Mouse (Mus musculus): ENCODE results near the gene Tmem234. TPM values are rescaled to one million over a fixed set of nuclear protein-coding genes. Genes with fewer than 3 reads are reported as not detected.

Gene Tmem234
- total RNA-seq, 1 experiment from 2014 or later, result 164 TPM

- peak; percentile 90 for ATAC-seq (ENCODE audit: extremely low read depth, insufficient number of reproducible peaks, low FRiP score, poor library complexity, severe bottlenecking)
These were observed 18.6 kb downstream of the Tmem234 start, which contains the start of gene Iqcc for GRCm38 (mm10) chr4:129618786-129619691. Iqcc (minus strand) TSS chr4:129619099.

DNA sequence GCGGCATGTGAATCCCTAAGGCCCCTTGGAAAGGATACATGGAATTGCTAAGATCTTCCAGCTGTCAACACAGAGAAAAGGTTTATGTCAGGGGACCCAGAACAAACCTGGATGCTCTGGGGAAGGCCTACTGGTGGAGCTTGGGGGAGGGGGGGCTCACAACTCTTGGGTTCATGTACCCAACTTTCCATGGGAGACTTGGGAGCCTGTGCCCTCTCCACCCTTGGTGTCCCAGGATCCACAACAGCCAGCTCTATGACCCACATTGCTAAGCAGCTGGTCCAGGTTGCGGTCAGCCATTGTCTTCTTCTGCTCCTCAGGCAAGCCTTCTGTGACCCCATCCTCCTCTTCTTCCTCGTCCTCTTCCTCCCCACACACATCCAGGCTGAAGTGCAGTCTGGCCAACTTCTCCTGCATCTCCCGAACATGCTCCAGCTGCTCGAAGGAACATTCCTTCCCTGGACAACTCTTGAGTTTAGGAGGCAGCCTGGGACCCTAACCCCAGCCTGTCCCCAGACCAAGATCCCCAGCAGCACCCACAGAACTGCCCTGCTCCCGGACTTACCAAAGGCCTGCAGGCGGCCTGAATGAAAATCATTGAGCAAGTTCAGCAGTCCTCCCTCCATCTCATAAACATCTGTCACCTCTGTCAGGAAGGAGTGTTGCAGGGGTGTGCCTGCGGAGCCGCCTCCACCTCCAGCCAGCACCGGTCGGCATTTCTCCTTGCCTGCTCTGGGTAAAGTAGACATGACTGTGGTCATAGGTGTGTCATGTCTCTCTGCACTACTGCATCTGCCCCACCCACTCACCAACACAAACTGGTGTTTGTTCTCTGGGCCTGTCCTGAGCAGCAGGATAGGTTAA lies 20.2 kb downstream of the Tmem234 start:
- no peak for ATAC-seq (ENCODE audit: extremely low read depth, insufficient number of reproducible peaks, low FRiP score, poor library complexity, severe bottlenecking)

- no peak for ATAC-seq (ENCODE audit: extremely low read depth, insufficient number of reproducible peaks, low FRiP score, poor library complexity, severe bottlenecking)
These were observed 20.9 kb downstream of the Tmem234 start for GRCm38 (mm10) chr4:129621283-129621841.

GRCm38 (mm10) chr4:129622120-129622802 lies 21.8 kb downstream of the Tmem234 start:
- ATAC-seq (ENCODE audit: extremely low read depth, insufficient number of reproducible peaks, low FRiP score, poor library complexity, severe bottlenecking), result no peak

DNA sequence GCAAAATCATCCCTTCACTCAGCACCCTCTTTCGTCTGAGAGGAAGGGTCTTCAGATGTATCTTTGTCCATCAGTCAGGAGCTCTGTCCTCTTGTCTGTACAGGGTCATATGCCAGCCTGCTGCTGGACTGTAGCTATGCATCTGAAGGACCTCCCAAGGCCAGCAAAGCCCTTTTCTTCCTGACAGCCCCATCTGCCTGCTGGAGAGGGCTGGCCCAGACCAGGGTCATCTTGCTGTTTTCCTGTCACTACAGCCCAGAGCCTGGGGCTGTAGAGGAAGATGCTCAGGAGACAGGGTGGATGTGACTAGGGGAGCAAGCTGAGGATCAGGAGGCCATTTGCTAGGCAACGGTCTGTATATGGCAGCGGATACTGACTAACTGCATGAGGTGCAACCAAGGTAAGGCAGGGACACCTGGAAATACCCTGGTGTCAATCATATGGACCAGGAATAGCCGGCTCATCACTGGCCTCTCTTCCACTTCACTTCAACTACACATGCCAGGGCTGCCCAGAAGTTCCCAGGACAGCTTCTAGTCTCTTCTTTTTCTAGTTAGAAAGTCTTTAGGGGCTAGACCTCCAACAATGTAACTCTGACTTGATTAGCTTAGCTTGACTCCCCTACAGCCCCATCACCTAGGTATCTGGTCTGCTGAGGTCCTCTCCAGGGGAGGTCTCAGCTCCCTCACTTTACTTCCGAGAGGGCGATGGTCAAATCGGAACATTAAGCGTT lies 22.5 kb downstream of the Tmem234 start:
- no peak for ATAC-seq (ENCODE audit: extremely low read depth, insufficient number of reproducible peaks, low FRiP score, poor library complexity, severe bottlenecking)

- no peak for ATAC-seq (ENCODE audit: extremely low read depth, insufficient number of reproducible peaks, low FRiP score, poor library complexity, severe bottlenecking)
These were observed 23.2 kb downstream of the Tmem234 start, which contains the start of gene Ccdc28b for GRCm38 (mm10) chr4:129623681-129624091. Ccdc28b (minus strand) TSS chr4:129623947.

GRCm38 (mm10) chr4:129624281-129625028 lies 24.0 kb downstream of the Tmem234 start:
- peak; percentile 88 for ATAC-seq (ENCODE audit: extremely low read depth, insufficient number of reproducible peaks, low FRiP score, poor library complexity, severe bottlenecking)

GRCm38 (mm10) chr4:129625029-129625370 lies 24.5 kb downstream of the Tmem234 start:
- peak; percentile 69 for ATAC-seq (ENCODE audit: extremely low read depth, insufficient number of reproducible peaks, low FRiP score, poor library complexity, severe bottlenecking)

DNA sequence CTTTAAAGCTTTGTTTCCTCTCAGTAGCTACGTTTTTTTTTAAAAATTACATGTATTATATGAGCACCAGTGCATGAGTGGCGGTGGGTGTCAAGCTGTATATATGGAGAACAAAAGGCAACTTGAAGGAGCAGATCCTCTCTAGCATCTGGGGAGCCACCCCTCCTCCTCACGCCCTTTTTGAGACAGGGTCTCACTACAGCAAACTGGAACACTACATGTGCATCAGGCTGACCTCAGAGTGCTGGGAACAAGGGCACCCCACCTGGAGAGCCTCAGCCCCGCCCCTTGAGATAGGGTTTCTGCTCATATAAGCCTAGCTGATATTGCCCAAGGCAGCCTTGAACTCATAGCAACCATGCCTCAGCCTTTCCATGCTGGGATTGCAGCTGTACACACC lies 25.0 kb downstream of the Tmem234 start:
- no peak for ATAC-seq (ENCODE audit: extremely low read depth, insufficient number of reproducible peaks, low FRiP score, poor library complexity, severe bottlenecking)

DNA sequence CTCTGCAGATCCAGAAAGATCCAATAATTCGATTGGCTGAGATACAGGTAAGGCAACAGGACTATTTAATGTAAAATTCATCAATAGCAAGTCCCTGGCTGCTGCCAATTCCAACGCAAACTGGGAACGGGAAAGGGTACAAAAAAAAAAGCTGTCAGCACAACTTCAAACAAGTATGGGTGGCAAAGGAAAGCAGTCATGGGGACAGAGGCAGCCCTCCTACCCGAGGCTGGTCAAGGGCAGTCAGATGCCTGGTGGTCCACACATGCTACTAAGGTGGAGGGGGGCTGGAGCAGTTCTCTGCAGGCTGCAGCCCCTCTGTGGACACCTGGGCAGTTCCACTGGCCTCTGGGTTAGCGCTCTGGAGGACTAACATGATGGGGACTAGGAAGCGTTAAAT lies 25.6 kb downstream of the Tmem234 start:
- ATAC-seq (ENCODE audit: extremely low read depth, insufficient number of reproducible peaks, low FRiP score, poor library complexity, severe bottlenecking), result no peak

GRCm38 (mm10) chr4:129630944-129631343 lies 30.5 kb downstream of the Tmem234 start:
- no peak for ATAC-seq (ENCODE audit: extremely low read depth, insufficient number of reproducible peaks, low FRiP score, poor library complexity, severe bottlenecking)

GRCm38 (mm10) chr4:129631867-129632266 lies 31.4 kb downstream of the Tmem234 start:
- ATAC-seq (ENCODE audit: extremely low read depth, insufficient number of reproducible peaks, low FRiP score, poor library complexity, severe bottlenecking), result no peak

- ATAC-seq (ENCODE audit: extremely low read depth, insufficient number of reproducible peaks, low FRiP score, poor library complexity, severe bottlenecking), result no peak
These were observed 33.4 kb downstream of the Tmem234 start for GRCm38 (mm10) chr4:129633852-129634251.

GRCm38 (mm10) chr4:129639221-129639620 lies 38.8 kb downstream of the Tmem234 start:
- no peak for ATAC-seq (ENCODE audit: extremely low read depth, insufficient number of reproducible peaks, low FRiP score, poor library complexity, severe bottlenecking)

DNA sequence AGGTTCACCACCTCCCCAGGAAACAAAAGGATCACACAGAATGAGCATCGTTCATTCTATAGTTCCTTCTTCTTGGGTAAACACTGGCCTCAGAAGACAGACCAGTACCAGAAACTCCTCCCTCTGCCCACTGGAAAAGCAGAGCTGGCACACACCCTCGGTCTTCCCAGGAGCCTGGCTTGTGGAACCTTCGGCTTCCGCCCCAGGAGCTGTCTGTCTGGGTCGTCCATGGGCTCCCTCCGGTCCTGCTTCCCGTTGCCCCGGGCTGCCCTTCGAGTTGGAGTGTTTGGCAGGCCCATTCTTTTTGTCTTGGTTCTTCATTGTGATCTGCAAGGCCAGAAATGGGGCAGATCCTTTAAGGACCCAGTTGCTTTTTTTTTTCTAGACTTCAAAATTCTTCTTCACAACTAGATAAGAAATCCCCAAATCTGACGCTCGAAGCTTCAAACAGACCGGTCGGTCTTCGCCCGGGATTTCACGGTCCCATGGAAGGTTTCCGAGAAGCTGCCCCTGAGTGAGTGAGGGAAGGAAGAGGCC lies 39.7 kb downstream of the Tmem234 start:
- no peak for ATAC-seq (ENCODE audit: extremely low read depth, insufficient number of reproducible peaks, low FRiP score, poor library complexity, severe bottlenecking)

DNA sequence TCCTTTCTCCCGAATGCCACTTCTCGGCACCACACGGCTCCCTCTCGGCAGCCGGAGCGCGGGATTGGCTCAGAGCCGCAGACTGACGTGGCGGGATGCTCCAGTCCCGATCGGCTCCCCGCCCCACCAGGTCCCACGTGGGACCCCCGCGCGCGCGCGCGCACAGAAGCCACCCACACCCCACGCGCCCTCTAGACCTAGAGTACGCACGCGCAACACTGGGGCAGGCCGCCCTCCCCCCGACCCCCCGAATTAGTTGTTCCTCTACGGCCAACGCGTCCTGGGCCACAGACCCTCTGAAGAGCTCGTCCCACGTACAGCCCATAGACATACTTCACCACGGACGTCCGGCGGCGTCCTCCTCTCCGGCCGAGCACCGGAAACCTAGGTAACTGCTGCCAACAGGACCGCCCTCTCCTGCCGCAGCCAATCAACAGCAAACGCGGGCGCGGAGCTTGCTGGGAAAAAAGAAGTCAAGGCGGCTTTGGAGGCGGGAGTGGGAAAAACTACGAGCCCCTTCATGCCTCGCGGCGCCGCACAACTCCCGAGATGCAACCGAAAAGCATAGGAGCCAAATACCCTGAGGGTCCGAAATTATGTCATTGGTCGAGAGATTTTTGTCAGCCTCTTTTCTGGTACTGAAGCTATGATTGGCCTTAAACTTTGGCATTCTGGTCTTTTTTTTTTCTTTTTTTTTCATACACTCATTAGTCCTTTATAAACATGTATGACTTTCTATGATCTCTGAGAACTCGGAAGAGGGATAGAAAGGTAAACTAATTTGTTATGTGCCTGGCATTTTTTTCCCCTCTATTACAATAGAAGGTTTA lies 40.4 kb downstream of the Tmem234 start, which contains the start of gene Txlna:
Txlna (minus strand) TSS at position 428 of the 830 bp plus-strand sequence.
- ATAC-seq (ENCODE audit: extremely low read depth, insufficient number of reproducible peaks, low FRiP score, poor library complexity, severe bottlenecking), result peak; percentile 92

Measured in neutrophil, adult 5-6 weeks (primary cell).